Mouse (Mus musculus): ENCODE results near the gene Spaca1.
"Not testable (repeated sequence)": the region's sequence is repeated elsewhere in the genome, so short reads cannot be mapped to it uniquely, and the experiment has no call there.

Gene Spaca1

GRCm38 (mm10) chr4:34049571-34050255 lies at the start of gene Spaca1:
Gene Spaca1, minus strand, starts transcription at chr4:34050191.
- no peak for DNase-seq

- not testable (repeated sequence) for DNase-seq
Measured at GRCm38 (mm10) chr4:34087286-34087685, 37.3 kb upstream of the Spaca1 start.

GRCm38 (mm10) chr4:34081064-34081463 lies 31.1 kb upstream of the Spaca1 start:
- no peak for DNase-seq

GRCm38 (mm10) chr4:34069002-34069401 lies 19.0 kb upstream of the Spaca1 start:
- DNase-seq = no peak

- no peak for DNase-seq
Measured at GRCm38 (mm10) chr4:34058320-34058719, 8.3 kb upstream of the Spaca1 start.

GRCm38 (mm10) chr4:34026771-34027170 lies 23.2 kb downstream of the Spaca1 start:
- no peak for DNase-seq

GRCm38 (mm10) chr4:34021456-34021855 lies 28.5 kb downstream of the Spaca1 start:
- DNase-seq = no peak

- no peak for DNase-seq
Measured at GRCm38 (mm10) chr4:33996382-33996781, 53.6 kb downstream of the Spaca1 start.

GRCm38 (mm10) chr4:33992687-33993086 lies 57.3 kb downstream of the Spaca1 start:
- no peak for DNase-seq

- no peak for DNase-seq
Measured at GRCm38 (mm10) chr4:33988466-33989089, 61.4 kb downstream of the Spaca1 start.
